Mouse (Mus musculus) midbrain, embryonic 10.5 days (tissue): ENCODE results near the gene A530016L24Rik. TPM values are rescaled to one million over a fixed set of nuclear protein-coding genes. Genes with fewer than 3 reads are reported as not detected.
A peak's percentile ranks its signal among the peaks of the same experiment; 100 is the strongest.

Experiments
- DNase-seq: peaks from one replicate; pipeline ENCODE4 v3.0.0-alpha.2; 2017; ENCODE audit warnings: low spot score
- H3K27ac ChIP-seq: fragments of 300-500 bp; sonication (generic); replicated peaks from 2 replicates; pipeline ENCODE4 v1.5.1; 2016; ENCODE audit warnings: mild to moderate bottlenecking
- H3K27me3 ChIP-seq: fragments of 300-500 bp; sonication (generic); 2 replicates; pipeline ENCODE4 v1.6.1; 2016; ENCODE audit warnings: low read depth, mild to moderate bottlenecking; ENCODE audit not compliant: poor library complexity, severe bottlenecking
- H3K36me3 ChIP-seq: fragments of 300-500 bp; sonication (generic); 2 replicates; pipeline ENCODE4 v1.6.1; 2016; ENCODE audit warnings: mild to moderate bottlenecking, moderate library complexity
- H3K4me1 ChIP-seq: fragments of 300-500 bp; sonication (generic); 2 replicates; pipeline ENCODE4 v1.6.1; 2016
- H3K4me3 ChIP-seq: fragments of 300-500 bp; sonication (generic); 2 replicates; pipeline ENCODE4 v1.5.1; 2016; ENCODE audit warnings: mild to moderate bottlenecking, moderate library complexity
- H3K9me3 ChIP-seq: fragments of 300-500 bp; sonication (generic); replicated peaks from 2 replicates; pipeline ENCODE4 v1.6.1; 2016; ENCODE audit warnings: mild to moderate bottlenecking
- WGBS: fragments of 180-500 bp; shearing (Covaris S2); methylation state at CpG from one replicate; pipeline ENCODE4 v1.1.7; 2016; 5-methylcytosine and 5-hydroxymethylcytosine counted together
- polyA plus RNA-seq: library from polyadenylated mRNA; unstranded; fragments of >200 nt; fragmentation: Nextera tagmentation; extraction: Ambion mirVana; gene quantifications from 2 replicates; pipeline ENCODE4 v1.2.1, GENCODE M21; 2016

Gene A530016L24Rik
- polyA plus RNA-seq, 1 experiment from 2014 or later = not detected

GRCm38 (mm10) chr12:112507264-112507663 is 18.0 kb downstream of the A530016L24Rik start:
- no peak overlapping the region for H3K4me3 ChIP-seq
- no peaks in the 10 kb centered on the region for H3K36me3 ChIP-seq
- H3K9me3 ChIP-seq = no peaks in the 10 kb centered on the region
- no peak overlapping the region for H3K27ac ChIP-seq
- no peak for DNase-seq
- peaks cover 51% of the 10 kb centered on the region for H3K4me1 ChIP-seq
- WGBS = 41% methylated on average over 4 of the region's 4 CpGs
- H3K27me3 ChIP-seq = peaks cover 37% of the 10 kb centered on the region

DNA sequence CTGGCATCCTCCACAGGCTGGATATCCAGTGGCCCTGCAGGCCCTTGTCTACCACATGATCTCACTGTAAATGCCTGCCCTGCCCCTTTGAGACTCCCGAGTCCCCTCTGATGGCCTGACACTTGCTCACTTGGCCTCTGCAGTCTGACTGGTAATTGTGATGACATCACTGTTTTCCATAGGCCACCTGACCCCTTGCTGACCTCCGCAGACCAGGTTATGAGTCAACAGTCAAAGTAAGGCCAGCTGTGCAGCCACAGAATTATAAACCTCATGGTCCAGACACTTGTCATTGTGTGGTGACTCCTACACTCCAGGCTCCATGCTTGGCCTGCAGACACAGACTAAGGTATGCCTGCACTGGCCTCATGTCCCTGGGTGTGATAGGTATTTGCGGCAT is 18.7 kb downstream of the A530016L24Rik start:
- Histone ChIP-seq H3K4me3 (no peak overlapping the region), H3K27ac (0 out of 2 replicates have a peak overlapping the region, but pooled peaks have one; percentile 7), H3K9me3 (no peaks in the 10 kb centered on the region), H3K27me3 (peaks cover 44% of the 10 kb centered on the region), H3K4me1 (peaks cover 45% of the 10 kb centered on the region), H3K36me3 (no peaks in the 10 kb centered on the region)
- no peak for DNase-seq
- 87% methylated on average over 3 of the region's 3 CpGs for WGBS

- H3K4me1 ChIP-seq = peaks cover 45% of the 10 kb centered on the region
- H3K36me3 ChIP-seq = no peaks in the 10 kb centered on the region
- WGBS = 32% methylated on average over 7 of the region's 7 CpGs
- H3K27me3 ChIP-seq = peaks cover 45% of the 10 kb centered on the region
- H3K27ac ChIP-seq = peak overlapping the region; percentile 69
- no peak for DNase-seq
- peak overlapping the region; percentile 47 for H3K4me3 ChIP-seq
- no peaks in the 10 kb centered on the region for H3K9me3 ChIP-seq
These were observed 21.1 kb downstream of the A530016L24Rik start for GRCm38 (mm10) chr12:112510365-112510732.

GRCm38 (mm10) chr12:112510733-112511372 is 21.6 kb downstream of the A530016L24Rik start:
- DNase-seq = peak; percentile 47
- Histone ChIP-seq H3K27me3 (peaks cover 46% of the 10 kb centered on the region), H3K4me1 (peaks cover 41% of the 10 kb centered on the region), H3K36me3 (no peaks in the 10 kb centered on the region), H3K9me3 (no peaks in the 10 kb centered on the region), H3K27ac (peak overlapping the region; percentile 69), H3K4me3 (peak overlapping the region; percentile 47)
- 2% methylated on average over 62 of the region's 62 CpGs for WGBS

DNA sequence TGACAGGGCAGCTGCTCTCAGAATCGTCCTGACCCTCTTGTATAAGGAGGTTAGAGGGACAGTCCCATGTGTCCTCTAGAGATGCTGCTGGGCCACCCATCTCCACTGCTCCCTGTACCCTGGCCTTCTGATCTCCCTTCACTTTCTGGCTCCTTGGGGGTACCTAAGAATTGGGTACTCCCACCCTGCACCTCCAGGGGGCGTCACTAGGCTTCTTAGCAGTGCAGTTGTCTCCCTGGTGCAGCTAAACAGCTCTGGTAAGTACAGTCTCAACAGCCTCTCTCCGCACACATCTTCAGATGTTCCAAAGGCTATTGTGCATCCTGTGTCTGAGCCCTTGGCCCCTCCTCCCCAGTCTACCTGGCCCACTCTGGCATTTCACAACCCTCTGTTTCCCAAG is 25.6 kb downstream of the A530016L24Rik start:
- no peak for DNase-seq
- peaks cover 38% of the 10 kb centered on the region for H3K27me3 ChIP-seq
- no peaks in the 10 kb centered on the region for H3K9me3 ChIP-seq
- H3K27ac ChIP-seq = no peak overlapping the region
- 63% methylated on average over 3 of the region's 3 CpGs for WGBS
- H3K36me3 ChIP-seq = no peaks in the 10 kb centered on the region
- H3K4me1 ChIP-seq = peaks cover 43% of the 10 kb centered on the region
- H3K4me3 ChIP-seq = no peak overlapping the region

DNA sequence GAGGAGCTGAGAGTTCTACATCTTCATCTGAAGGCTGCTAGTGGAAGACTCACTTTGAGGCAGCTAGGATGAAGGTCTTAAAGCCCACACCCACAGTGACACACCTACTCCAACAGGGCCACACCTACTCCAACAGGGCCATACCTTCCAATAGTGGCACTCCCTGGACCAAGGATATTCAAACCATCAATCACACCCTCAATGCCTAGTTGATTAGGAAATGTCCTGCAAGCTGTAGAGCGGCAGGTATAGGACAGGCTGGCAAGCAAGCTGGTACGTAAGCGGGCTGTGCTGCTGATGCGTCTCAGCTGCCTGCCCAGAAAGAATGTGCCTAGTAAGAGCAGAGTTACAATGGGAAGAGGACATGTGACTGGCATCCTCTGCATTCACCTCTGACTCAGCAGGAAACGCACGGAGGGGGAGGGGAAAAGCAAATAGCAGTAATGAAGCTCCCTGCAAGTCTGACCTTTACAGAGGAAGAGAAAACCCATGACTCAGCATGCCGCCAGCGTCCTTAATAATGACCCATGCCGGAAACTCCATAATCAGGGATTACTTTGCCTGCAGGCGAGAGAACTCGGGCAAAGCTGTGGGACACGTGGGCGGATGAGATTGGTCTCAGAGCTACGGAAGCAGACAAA is 27.6 kb downstream of the A530016L24Rik start, which contains the start of gene Tmem179:
Gene Tmem179, minus strand, starts transcription at position 51 of the 641 bp plus-strand sequence.
- Histone ChIP-seq H3K4me3 (no peak within 1 kb of the TSS), H3K27ac (no peak within 1 kb of the TSS), H3K36me3 (no peaks in the 10 kb centered on the region), H3K9me3 (no peaks in the 10 kb centered on the region), H3K4me1 (peaks cover 29% of the 10 kb centered on the region), H3K27me3 (peaks cover 19% of the 10 kb centered on the region)
- peak; percentile 64 for DNase-seq
- 14% methylated on average over 14 of the region's 14 CpGs for whole genome bisulfite sequencing

GRCm38 (mm10) chr12:112518105-112518504 is 28.9 kb downstream of the A530016L24Rik start:
- peaks cover 36% of the 10 kb centered on the region for H3K4me1 ChIP-seq
- DNase-seq = no peak
- no peaks in the 10 kb centered on the region for H3K9me3 ChIP-seq
- H3K36me3 ChIP-seq = no peaks in the 10 kb centered on the region
- H3K27ac ChIP-seq = 0 out of 2 replicates have a peak overlapping the region, but pooled peaks have one; percentile 23
- peaks cover 6% of the 10 kb centered on the region; the same call in 1 of the 2 replicates for H3K27me3 ChIP-seq
- no peak overlapping the region for H3K4me3 ChIP-seq
- 71% methylated on average over 4 of the region's 4 CpGs for WGBS

- Histone ChIP-seq H3K36me3 (no peaks in the 10 kb centered on the region), H3K9me3 (no peaks in the 10 kb centered on the region), H3K4me1 (no peaks in the 10 kb centered on the region), H3K4me3 (no peak overlapping the region), H3K27ac (no peak overlapping the region), H3K27me3 (peaks cover 5% of the 10 kb centered on the region; the same call in 1 of the 2 replicates)
- 69% methylated on average over 4 of the region's 4 CpGs for WGBS
- no peak for DNase-seq
These were observed 44.5 kb downstream of the A530016L24Rik start for GRCm38 (mm10) chr12:112533758-112534157.

GRCm38 (mm10) chr12:112537233-112537632 is 48.0 kb downstream of the A530016L24Rik start:
- peaks cover 23% of the 10 kb centered on the region for H3K4me1 ChIP-seq
- WGBS = 85% methylated on average over 6 of the region's 6 CpGs
- no peak overlapping the region for H3K4me3 ChIP-seq
- no peaks in the 10 kb centered on the region for H3K36me3 ChIP-seq
- peaks cover 22% of the 10 kb centered on the region for H3K27me3 ChIP-seq
- no peak for DNase-seq
- H3K27ac ChIP-seq = no peak overlapping the region
- no peaks in the 10 kb centered on the region for H3K9me3 ChIP-seq

- Histone ChIP-seq H3K27me3 (peaks cover 25% of the 10 kb centered on the region), H3K4me3 (no peak overlapping the region), H3K36me3 (no peaks in the 10 kb centered on the region), H3K9me3 (no peaks in the 10 kb centered on the region), H3K27ac (no peak overlapping the region), H3K4me1 (peaks cover 34% of the 10 kb centered on the region)
- WGBS = 91% methylated on average over 9 of the region's 9 CpGs
- DNase-seq = no peak
These were observed 49.1 kb downstream of the A530016L24Rik start for GRCm38 (mm10) chr12:112538356-112538755.

DNA sequence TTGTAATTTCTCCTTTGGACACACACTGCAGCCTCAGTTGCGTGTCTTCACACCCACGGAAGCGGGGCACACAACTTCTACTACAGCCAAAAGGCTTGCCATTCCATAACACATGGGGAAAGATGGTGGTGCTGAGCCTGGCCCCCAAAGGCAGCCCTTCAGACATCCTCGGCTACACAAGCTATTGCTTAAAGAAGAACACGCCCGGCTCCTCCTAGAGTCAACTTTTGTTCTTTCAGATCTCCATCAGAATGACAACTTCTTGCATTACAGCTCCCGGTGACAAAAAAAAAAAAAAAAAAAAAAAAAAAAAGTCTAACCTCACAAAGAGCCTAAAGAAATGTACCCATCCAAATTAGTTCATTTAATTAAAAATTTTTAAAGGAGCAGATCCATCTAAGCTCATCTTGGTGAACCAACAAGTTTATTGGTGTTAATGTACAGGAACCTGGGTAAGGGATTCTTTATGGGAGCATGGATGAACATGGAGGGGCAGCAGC is 50.3 kb downstream of the A530016L24Rik start:
- Histone ChIP-seq H3K27me3 (peaks cover 34% of the 10 kb centered on the region), H3K9me3 (no peaks in the 10 kb centered on the region), H3K4me3 (no peak overlapping the region), H3K4me1 (peaks cover 46% of the 10 kb centered on the region), H3K27ac (no peak overlapping the region), H3K36me3 (no peaks in the 10 kb centered on the region)
- WGBS = 88% methylated on average over 7 of the region's 7 CpGs
- no peak for DNase-seq

DNA sequence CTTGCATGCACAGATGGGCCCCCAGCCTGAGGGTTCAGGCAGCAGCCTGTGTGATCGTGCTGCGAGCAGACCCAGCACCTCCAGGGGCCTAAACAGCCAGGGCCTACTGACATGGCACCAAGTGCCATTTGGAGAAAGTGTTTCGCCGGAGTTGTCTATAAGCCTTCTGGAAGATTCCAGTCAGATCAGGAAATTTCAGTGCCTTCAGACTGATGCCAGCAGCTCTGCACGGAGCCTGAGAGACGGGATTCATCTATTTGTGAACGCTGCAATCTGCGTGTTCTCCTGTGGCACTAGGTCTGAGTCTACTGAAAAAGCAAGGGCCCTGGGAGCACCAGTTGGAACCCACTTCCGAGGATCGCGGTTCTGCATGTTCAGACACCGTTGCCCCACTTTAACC is 51.1 kb downstream of the A530016L24Rik start:
- WGBS = 92% methylated on average over 12 of the region's 12 CpGs
- no peaks in the 10 kb centered on the region for H3K9me3 ChIP-seq
- H3K27me3 ChIP-seq = peaks cover 33% of the 10 kb centered on the region
- no peaks in the 10 kb centered on the region for H3K36me3 ChIP-seq
- no peak for DNase-seq
- no peak overlapping the region for H3K4me3 ChIP-seq
- peak overlapping the region; percentile 18; the same call in 1 of the 2 replicates for H3K27ac ChIP-seq
- peaks cover 54% of the 10 kb centered on the region for H3K4me1 ChIP-seq
